ENCODE assay signal across 8 mouse cellular contexts in genomic region chr8:4588165-4589000, GRCm38 (mm10). TPM values are rescaled to one million over a fixed set of nuclear protein-coding genes. Genes with fewer than 3 reads are reported as not detected.
DNase-seq lines count a peak whose midpoint lies in the region; ATAC-seq and TF ChIP-seq lines count a peak whose summit lies in the region.

No protein-coding gene starts in this region.

- H3K36me3 ChIP-seq in kidney, embryonic 15.5 days: no peaks in the 10 kb centered on the region
- no peaks in the 10 kb centered on the region for H3K36me3 ChIP-seq in liver, embryonic 14.5 days (replicated peaks; ENCODE audit: control insufficient read depth, insufficient read depth, low read depth)

- H3K27me3 ChIP-seq in kidney, embryonic 15.5 days: no peaks in the 10 kb centered on the region
- H3K27me3 ChIP-seq in liver, embryonic 14.5 days (ENCODE audit: control insufficient read depth, insufficient read depth, low read length): no peaks in the 10 kb centered on the region

- no peaks in the 10 kb centered on the region for H3K9me3 ChIP-seq in kidney, embryonic 15.5 days (replicated peaks)
- H3K9me3 ChIP-seq in liver, embryonic 14.5 days (ENCODE audit: control insufficient read depth, low read length): no peaks in the 10 kb centered on the region

- H3K4me2 ChIP-seq in kidney, embryonic 15.5 days: no peak overlapping the region
- H3K4me2 ChIP-seq in liver, embryonic 14.5 days (ENCODE audit: low read depth): no peak overlapping the region

- ATAC-seq in kidney, embryonic 15.5 days (replicated peaks; ENCODE audit: low FRiP score): peak; percentile 49; the same call in 1 of the 2 replicates
- no peak for ATAC-seq in liver, embryonic 14.5 days (ENCODE audit: insufficient read depth)
- 0 out of 2 replicates have a peak, but pooled peaks have one; percentile 19 for ATAC-seq in neutrophil, adult 5-6 weeks (ENCODE audit: extremely low read depth, insufficient number of reproducible peaks, low FRiP score, poor library complexity, severe bottlenecking)

- no peak overlapping the region for H3K9ac ChIP-seq in kidney, embryonic 15.5 days
- H3K9ac ChIP-seq in liver, embryonic 14.5 days (replicated peaks): no peak overlapping the region

- 46% methylated on average over 9 of the region's 9 CpGs for WGBS in kidney, embryonic 15.5 days
- WGBS in liver, embryonic 14.5 days (ENCODE audit: insufficient replicate concordance): 31% methylated on average over 9 of the region's 9 CpGs

- peak; percentile 50 for DNase-seq in A20 (ENCODE audit: low read depth, low spot score)
- DNase-seq in ES-CJ7 (ENCODE audit: low read depth, low spot score): peak; percentile 38
- peak; percentile 63 to 64 for DNase-seq in cerebellum, postnatal 14 days
- peak; percentile 11 for DNase-seq in gastrocnemius, postnatal 14 days
- no peak for DNase-seq in liver, embryonic 14.5 days (ENCODE audit: low read depth in 3 of 3, low spot score in 3 of 3)
- DNase-seq in spleen, postnatal 4 days (ENCODE audit: low spot score in 2 of 2): no peak

- peak; percentile 67 for TF ChIP-seq CTCF in liver, embryonic 14.5 days (IDR thresholded peaks at IDR 0.05; ENCODE audit: low read depth)

- intact Hi-C loops in gastrocnemius, postnatal 14 days (cut with DNase I; ENCODE audit: low total_unique reads): loop anchor here (5.0 to 10.0 kb wide), 2 partner anchors 176 to 444 kb away; no protein-coding TSS in a partner anchor

- H3K27ac ChIP-seq in kidney, embryonic 15.5 days: no peak overlapping the region
- H3K27ac ChIP-seq in liver, embryonic 14.5 days: no peak overlapping the region

- H3K4me3 ChIP-seq in kidney, embryonic 15.5 days (replicated peaks): no peak overlapping the region
- no peak overlapping the region for H3K4me3 ChIP-seq in liver, embryonic 14.5 days (ENCODE audit: insufficient read depth in 1 of 2, low read depth in 2 of 2, low read length in 2 of 2)

- no peaks in the 10 kb centered on the region for H3K4me1 ChIP-seq in kidney, embryonic 15.5 days
- H3K4me1 ChIP-seq in liver, embryonic 14.5 days (replicated peaks; ENCODE audit: control insufficient read depth in 2 of 2, insufficient read depth in 2 of 2, low read length in 1 of 2): no peaks in the 10 kb centered on the region

- no peak for TF ChIP-seq EP300 in liver, embryonic 14.5 days (IDR thresholded peaks at IDR 0.05; ENCODE audit: low read depth)

RNA-seq across cellular contexts. Expression of gene Zfp958, which starts 24.6 kb away (rescaled TPM):
- 1 to 10 TPM; 6.6 to 7.0 TPM for total RNA-seq in gastrocnemius, postnatal 14 days (2021)
- polyA plus RNA-seq in kidney, embryonic 15.5 days (2015; fragmentation: Nextera tagmentation; extraction: Ambion mirVana): 13.3 and 16.2 TPM in 2 replicates
- polyA plus RNA-seq in liver, embryonic 14.5 days (2012; rRNA removed): 0.91 and 1.8 TPM in 2 replicates
- 4.5 and 4.7 TPM in 2 replicates for polyA plus RNA-seq in liver, embryonic 14.5 days (2014; fragmentation: Nextera tagmentation; extraction: Ambion mirVana)
- total RNA-seq in neutrophil, adult 5-6 weeks (2017): 16.3 and 16.8 TPM in 2 replicates

Comparison
In these comparisons a context has a peak if more than half of its experiments do, and no peak if none do; other contexts are left out.
1. DNase-seq: peak in A20 (single experiment), ES-CJ7 (single experiment), cerebellum, postnatal 14 days (2 of 2) and gastrocnemius, postnatal 14 days (single experiment); none in liver, embryonic 14.5 days (0 of 3) and spleen, postnatal 4 days (0 of 2).